Mouse (Mus musculus) large intestine, adult 2 months (tissue): ENCODE data around the gene Ercc5. TPM values are rescaled to one million over a fixed set of nuclear protein-coding genes. Genes with fewer than 3 reads are reported as not detected.
A peak's percentile ranks its signal among the peaks of the same experiment; 100 is the strongest.

Experiments used
- DNase-seq: peaks from one replicate; pipeline ENCODE4 v3.0.0-alpha.2; 2012; ENCODE audit warnings: low read depth, low spot score
- WGBS: fragments of 180-500 bp; shearing (Covaris S2); methylation state at CpG from one replicate; pipeline ENCODE4 v1.1.7; 2018; 5-methylcytosine and 5-hydroxymethylcytosine counted together
- polyA plus RNA-seq: library from polyadenylated mRNA; depleted of rRNA; stranded (reverse); fragments of >200 nt; gene quantifications from 2 replicates; pipeline ENCODE4 v1.2.3, GENCODE M21; 2012; rRNA removed

Gene Ercc5
- 2.1 and 3.8 TPM in 2 replicates for polyA plus RNA-seq

GRCm38 (mm10) chr1:44147563-44148381 is at the start of gene Ercc5:
Ercc5 (plus strand) TSS chr1:44147744.
- DNase-seq = peak; percentile 74
- under 1% methylated on average over 66 of the region's 66 CpGs for WGBS

- DNase-seq = no peak
- WGBS = under 1% methylated on average over 55 of the region's 55 CpGs
Observed at GRCm38 (mm10) chr1:44101448-44102225, 45.9 kb upstream of the Ercc5 start.

GRCm38 (mm10) chr1:44102259-44102717 is 45.3 kb upstream of the Ercc5 start, which contains the start of gene Tex30:
Tex30 (minus strand) TSS chr1:44102441.
- peak; percentile 72 for DNase-seq
- WGBS = under 1% methylated on average over 55 of the region's 55 CpGs

GRCm38 (mm10) chr1:44102939-44103338 is 44.6 kb upstream of the Ercc5 start:
- DNase-seq = no peak
- WGBS = 19% methylated on average over 5 of the region's 5 CpGs

GRCm38 (mm10) chr1:44117571-44117970 is 30.0 kb upstream of the Ercc5 start:
- no peak for DNase-seq

- under 1% methylated on average over 39 of the region's 39 CpGs for WGBS
- peak; percentile 92 for DNase-seq
Observed at GRCm38 (mm10) chr1:44118239-44119054, 29.1 kb upstream of the Ercc5 start, which contains the start of the genes Kdelc1 and Bivm. Kdelc1 (minus strand) TSS chr1:44118808. Bivm (plus strand) TSS chr1:44118957.

- DNase-seq = no peak
Observed at GRCm38 (mm10) chr1:44119201-44120073, 28.1 kb upstream of the Ercc5 start.

GRCm38 (mm10) chr1:44120074-44120406 is 27.5 kb upstream of the Ercc5 start:
- 8% methylated on average over 6 of the region's 6 CpGs for WGBS
- no peak for DNase-seq

More at GRCm38 (mm10) chr1:44119201-44120073, 28.1 kb upstream of the Ercc5 start:
- under 1% methylated on average over 43 of the region's 43 CpGs for WGBS

- WGBS = 84% methylated on average over 3 of the region's 3 CpGs
- DNase-seq = no peak
Observed at GRCm38 (mm10) chr1:44122256-44122655, 25.3 kb upstream of the Ercc5 start.

- 93% methylated on average over 4 of the region's 4 CpGs for WGBS
- DNase-seq = no peak
Observed at GRCm38 (mm10) chr1:44125590-44125989, 22.0 kb upstream of the Ercc5 start.

GRCm38 (mm10) chr1:44129929-44130581 is 17.5 kb upstream of the Ercc5 start:
- no peak for DNase-seq
- WGBS = 36% methylated on average over 4 of the region's 4 CpGs

GRCm38 (mm10) chr1:44140232-44140631 is 7.3 kb upstream of the Ercc5 start:
- WGBS = 27% methylated on average over 4 of the region's 4 CpGs
- DNase-seq = no peak

GRCm38 (mm10) chr1:44142747-44143146 is 4.8 kb upstream of the Ercc5 start:
- WGBS = 89% methylated on average over 5 of the region's 5 CpGs
- DNase-seq = no peak

- 15% methylated on average over 6 of the region's 6 CpGs for WGBS
- no peak for DNase-seq
Observed at GRCm38 (mm10) chr1:44148706-44149105, 1.2 kb downstream of the Ercc5 start.

- no peak for DNase-seq
- WGBS = 93% methylated on average over 4 of the region's 4 CpGs
Observed at GRCm38 (mm10) chr1:44155287-44155686, 7.7 kb downstream of the Ercc5 start.

- 90% methylated on average over 6 of the region's 6 CpGs for WGBS
Observed at GRCm38 (mm10) chr1:44158317-44158716, 10.8 kb downstream of the Ercc5 start.

GRCm38 (mm10) chr1:44161818-44162217 is 14.3 kb downstream of the Ercc5 start:
- DNase-seq = no peak

More at GRCm38 (mm10) chr1:44158317-44158716, 10.8 kb downstream of the Ercc5 start:
- DNase-seq = no peak

GRCm38 (mm10) chr1:44162389-44162788 is 14.8 kb downstream of the Ercc5 start:
- no peak for DNase-seq
- WGBS = 87% methylated on average over 5 of the region's 5 CpGs

More at GRCm38 (mm10) chr1:44161818-44162217, 14.3 kb downstream of the Ercc5 start:
- 89% methylated on average over 6 of the region's 6 CpGs for WGBS
